Mouse (Mus musculus) brain, adult 2 months (tissue): ENCODE measurements around the gene Rnase10.
"Not testable (repeated sequence)": the region's sequence is repeated elsewhere in the genome, so short reads cannot be mapped to it uniquely, and the experiment has no call there.

ENCODE experiments used
- DNase-seq: peaks from one replicate; pipeline ENCODE4 v3.0.0; 2011; ENCODE audit warnings: low read depth, low spot score

Rnase10 gene

GRCm38 (mm10) chr14:51007152-51007801 is at the start of gene Rnase10:
Gene Rnase10, plus strand, starts transcription at chr14:51007751.
- no peak for DNase-seq

GRCm38 (mm10) chr14:50958289-50958995 is 49.1 kb upstream of the Rnase10 start:
- DNase-seq, result not testable (repeated sequence)

GRCm38 (mm10) chr14:50968216-50968980 is 39.2 kb upstream of the Rnase10 start:
- no peak for DNase-seq

GRCm38 (mm10) chr14:50969041-50969440 is 38.5 kb upstream of the Rnase10 start:
- DNase-seq, result peak; percentile 20

- peak; percentile 71 for DNase-seq
Observed at GRCm38 (mm10) chr14:50969558-50970544, 37.7 kb upstream of the Rnase10 start.

GRCm38 (mm10) chr14:50970822-50971221 is 36.7 kb upstream of the Rnase10 start:
- DNase-seq, result peak; percentile 10

GRCm38 (mm10) chr14:50973054-50973453 is 34.5 kb upstream of the Rnase10 start:
- DNase-seq, result not testable (repeated sequence)

GRCm38 (mm10) chr14:50973700-50974099 is 33.9 kb upstream of the Rnase10 start:
- DNase-seq, result no peak

GRCm38 (mm10) chr14:50975001-50975400 is 32.5 kb upstream of the Rnase10 start:
- DNase-seq, result no peak

GRCm38 (mm10) chr14:50976674-50977073 is 30.9 kb upstream of the Rnase10 start:
- no peak for DNase-seq

GRCm38 (mm10) chr14:50978451-50978850 is 29.1 kb upstream of the Rnase10 start:
- peak; percentile 9 for DNase-seq

GRCm38 (mm10) chr14:50979631-50980030 is 27.9 kb upstream of the Rnase10 start:
- no peak for DNase-seq

- DNase-seq, result peak; percentile 21
Observed at GRCm38 (mm10) chr14:50981207-50981606, 26.3 kb upstream of the Rnase10 start.

- DNase-seq, result no peak
Observed at GRCm38 (mm10) chr14:50981837-50982236, 25.7 kb upstream of the Rnase10 start.

GRCm38 (mm10) chr14:50987668-50988067 is 19.9 kb upstream of the Rnase10 start:
- DNase-seq, result no peak

- no peak for DNase-seq
Observed at GRCm38 (mm10) chr14:50991037-50991436, 16.5 kb upstream of the Rnase10 start.

- peak; percentile 10 for DNase-seq
Observed at GRCm38 (mm10) chr14:50997088-50997487, 10.5 kb upstream of the Rnase10 start.

- DNase-seq, result peak; percentile 20
Observed at GRCm38 (mm10) chr14:50997999-50998666, 9.4 kb upstream of the Rnase10 start.

- DNase-seq, result peak; percentile 53
Observed at GRCm38 (mm10) chr14:51007914-51008713, 563 bp downstream of the Rnase10 start.

GRCm38 (mm10) chr14:51008781-51009180 is 1.2 kb downstream of the Rnase10 start:
- no peak for DNase-seq
